In genomic region chr10:75996315-75996714, GRCm38 (mm10) we compare ENCODE assay signal across 20 mouse cellular contexts. TPM values are rescaled to one million over a fixed set of nuclear protein-coding genes. Genes with fewer than 3 reads are reported as not detected.
A peak's percentile ranks its signal among the peaks of the same experiment; 100 is the strongest.
DNase-seq lines count a peak whose midpoint lies in the region; ATAC-seq and TF ChIP-seq lines count a peak whose summit lies in the region.
"Had no signal": no experiment of that assay in that cellular context is flagged by ENCODE, and none has a peak within 500 bp of the region (broad histone marks: within the 10 kb centered on the region; RNA-seq: fewer than 3 reads in every experiment).

No protein-coding gene starts in this region.

- peak; percentile 57; the same call in 1 of the 2 replicates for ATAC-seq in kidney, postnatal 0 days (replicated peaks; ENCODE audit: low FRiP score, low read depth)
- ATAC-seq: forebrain, embryonic 13.5 days; forebrain, embryonic 15.5 days; forebrain, postnatal 0 days; Patski had no signal

- TF ChIP-seq EP300 in heart, adult 2 months (IDR thresholded peaks at IDR 0.05; ENCODE audit: insufficient read depth, low read depth, low read length), result no peak

- intact Hi-C loops in heart, adult 2 months (cut with DNase I), result no loop called here

- H3K9ac ChIP-seq in heart, adult 2 months (ENCODE audit: low read depth, low read length), result no peak overlapping the region
- no peak overlapping the region for H3K9ac ChIP-seq in kidney, postnatal 0 days (ENCODE audit: low read depth, low read length)
- H3K9ac ChIP-seq: embryonic facial prominence, embryonic 13.5 days; forebrain, embryonic 13.5 days; forebrain, embryonic 15.5 days; forebrain, postnatal 0 days had no signal

- H3K27me3 ChIP-seq in heart, adult 2 months (ENCODE audit: control insufficient read depth, insufficient read depth, low read length), result no peaks in the 10 kb centered on the region
- no peaks in the 10 kb centered on the region for H3K27me3 ChIP-seq in kidney, postnatal 0 days (ENCODE audit: insufficient read depth, low read length)
- H3K27me3 ChIP-seq in kidney, adult 2 months (replicated peaks; ENCODE audit: control insufficient read depth, insufficient read depth, low read length), result no peaks in the 10 kb centered on the region
- H3K27me3 ChIP-seq: embryonic facial prominence, embryonic 13.5 days; forebrain, embryonic 13.5 days; forebrain, embryonic 15.5 days had no signal

- H3K4me1 ChIP-seq in heart, adult 2 months (ENCODE audit: control insufficient read depth, insufficient read depth, low read length), result no peaks in the 10 kb centered on the region
- no peaks in the 10 kb centered on the region for H3K4me1 ChIP-seq in kidney, postnatal 0 days (replicated peaks; ENCODE audit: insufficient read depth, low read length)
- no peaks in the 10 kb centered on the region for H3K4me1 ChIP-seq in kidney, adult 2 months (ENCODE audit: control insufficient read depth, insufficient read depth, low read length)
- H3K4me1 ChIP-seq: embryonic facial prominence, embryonic 13.5 days had no signal

- no peak overlapping the region for H3K27ac ChIP-seq in heart, adult 2 months
- H3K27ac ChIP-seq in kidney, postnatal 0 days, result no peak overlapping the region
- no peak overlapping the region for H3K27ac ChIP-seq in kidney, adult 2 months (ENCODE audit: insufficient read depth, low read depth, low read length)
- H3K27ac ChIP-seq: embryonic facial prominence, embryonic 13.5 days; forebrain, embryonic 13.5 days; forebrain, embryonic 15.5 days had no signal

- WGBS in heart, adult 2 months, result 48% methylated on average over 3 of the region's 3 CpGs
- 20% methylated on average over 3 of the region's 3 CpGs for WGBS in kidney, postnatal 0 days
- 32% methylated on average over 3 of the region's 3 CpGs for WGBS in kidney, adult 2 months

- peak; percentile 53 for DNase-seq in heart, adult 11 months
- DNase-seq in heart, adult 2 months, result no peak
- peak; percentile 31 for DNase-seq in kidney, postnatal 0 days (ENCODE audit: low spot score)
- DNase-seq in kidney, adult 2 months, result no peak
- no peak for DNase-seq in retina, embryonic 14.5 days (ENCODE audit: low spot score)
- DNase-seq: adrenal gland, adult 8-10 months; adrenal gland, postnatal 14 days; adrenal gland, postnatal 36 days; forebrain, postnatal 0 days had no signal

- TF ChIP-seq POLR2A in heart, adult 2 months (IDR thresholded peaks at IDR 0.05; ENCODE audit: insufficient read depth, low read depth, low read length), result no peak
- TF ChIP-seq POLR2A in kidney, adult 2 months (IDR thresholded peaks at IDR 0.05; ENCODE audit: low read depth, low read length), result no peak

- no peaks in the 10 kb centered on the region for H3K36me3 ChIP-seq in heart, adult 2 months (ENCODE audit: control insufficient read depth, insufficient read depth, low read length)
- H3K36me3 ChIP-seq in kidney, postnatal 0 days (ENCODE audit: insufficient read depth, low read length), result no peaks in the 10 kb centered on the region
- H3K36me3 ChIP-seq in kidney, adult 2 months (ENCODE audit: control insufficient read depth, insufficient read depth, low read length), result no peaks in the 10 kb centered on the region
- H3K36me3 ChIP-seq: embryonic facial prominence, embryonic 13.5 days; forebrain, embryonic 15.5 days had no signal

- no peak overlapping the region for H3K4me3 ChIP-seq in heart, adult 2 months
- no peak overlapping the region for H3K4me3 ChIP-seq in kidney, postnatal 0 days (replicated peaks; ENCODE audit: low read depth, low read length)
- H3K4me3 ChIP-seq in kidney, adult 2 months (ENCODE audit: insufficient read depth, low read depth, low read length), result no peak overlapping the region
- H3K4me3 ChIP-seq: embryonic facial prominence, embryonic 13.5 days; forebrain, embryonic 13.5 days; forebrain, embryonic 15.5 days had no signal

- H3K79me2 ChIP-seq in heart, adult 2 months (replicated peaks; ENCODE audit: control insufficient read depth, insufficient read depth, low read length), result no peaks in the 10 kb centered on the region

- H3K4me2 ChIP-seq in kidney, postnatal 0 days (ENCODE audit: low read length), result no peak overlapping the region
- H3K4me2 ChIP-seq: embryonic facial prominence, embryonic 13.5 days; forebrain, embryonic 13.5 days; forebrain, embryonic 15.5 days had no signal

- no peak for TF ChIP-seq CTCF in heart, adult 2 months (IDR thresholded peaks at IDR 0.05)
- TF ChIP-seq CTCF in kidney, postnatal 0 days (IDR thresholded peaks at IDR 0.05; ENCODE audit: low read depth), result no peak
- no peak for TF ChIP-seq CTCF in kidney, adult 2 months (conservative IDR thresholded peaks at IDR 0.05; ENCODE audit: insufficient read depth, insufficient read length, low read depth, low read length)

- H3K9me3 ChIP-seq in kidney, postnatal 0 days (replicated peaks; ENCODE audit: low read length), result no peaks in the 10 kb centered on the region
- H3K9me3 ChIP-seq: embryonic facial prominence, embryonic 13.5 days; forebrain, embryonic 13.5 days; forebrain, embryonic 15.5 days had no signal

RNA-seq across cellular contexts. Expression of gene Zfp280b, which starts 36.1 kb away (rescaled TPM):
- 1 to 10 TPM; 5.0 to 6.7 TPM for total RNA-seq in heart, adult 2 months (2021)
- 3.7 and 7.0 TPM in 2 replicates for polyA plus RNA-seq in heart, adult 2 months (2012; rRNA removed)
- polyA plus RNA-seq in kidney, postnatal 0 days (2015; fragmentation: Nextera tagmentation; extraction: Ambion mirVana), result 12.4 and 15.1 TPM in 2 replicates
- polyA plus RNA-seq in kidney, adult 2 months (2012; rRNA removed), result 4.2 and 4.3 TPM in 2 replicates

RNA-seq across cellular contexts. Expression of gene Gm5134, which starts 42.0 kb away (rescaled TPM):
- not detected for total RNA-seq in heart, adult 2 months (2021)
- polyA plus RNA-seq in heart, adult 2 months (2012; rRNA removed), result not detected in 2 replicates
- 0.16 TPM in 1 of 2 replicates, not detected in the other for polyA plus RNA-seq in kidney, postnatal 0 days (2015; fragmentation: Nextera tagmentation; extraction: Ambion mirVana)
- 0.03 TPM in 1 of 2 replicates, not detected in the other for polyA plus RNA-seq in kidney, adult 2 months (2012; rRNA removed)
- total RNA-seq: adrenal gland, adult 18-20 months; adrenal gland, adult 8-10 months; adrenal gland, postnatal 14 days; adrenal gland, postnatal 36 days; forebrain, postnatal 0 days; MEL had no signal
- polyA plus RNA-seq: C2C12; embryonic facial prominence, embryonic 11.5 days; embryonic facial prominence, embryonic 13.5 days; forebrain, embryonic 11.5 days; forebrain, embryonic 15.5 days; forebrain, postnatal 0 days; Patski had no signal

RNA-seq across cellular contexts. Expression of gene Vpreb3, which starts 53.5 kb away (rescaled TPM):
- total RNA-seq in heart, adult 2 months (2021), result not detected
- polyA plus RNA-seq in heart, adult 2 months (2012; rRNA removed), result 1.1 and 5.9 TPM in 2 replicates
- 0.78 and 0.97 TPM in 2 replicates for polyA plus RNA-seq in kidney, postnatal 0 days (2015; fragmentation: Nextera tagmentation; extraction: Ambion mirVana)
- 1.2 and 3.8 TPM in 2 replicates for polyA plus RNA-seq in kidney, adult 2 months (2012; rRNA removed)
- total RNA-seq: adrenal gland, adult 18-20 months; adrenal gland, postnatal 36 days; forebrain, postnatal 0 days had no signal
- polyA plus RNA-seq: cortical plate, adult 2 months; embryonic facial prominence, embryonic 11.5 days; forebrain, embryonic 13.5 days; Patski had no signal

RNA-seq across cellular contexts. Expression of gene Gm867, which starts 55.8 kb away (rescaled TPM):
- total RNA-seq in heart, adult 2 months (2021), result not detected
- polyA plus RNA-seq in heart, adult 2 months (2012; rRNA removed), result 0.76 TPM in 1 of 2 replicates, not detected in the other
- 0.32 and 0.39 TPM in 2 replicates for polyA plus RNA-seq in kidney, postnatal 0 days (2015; fragmentation: Nextera tagmentation; extraction: Ambion mirVana)
- 1.3 and 1.4 TPM in 2 replicates for polyA plus RNA-seq in kidney, adult 2 months (2012; rRNA removed)
- polyA plus RNA-seq: activated CD4-positive, CD25-positive, alpha-beta regulatory T cell, adult 4 months; embryonic facial prominence, embryonic 13.5 days; forebrain, embryonic 13.5 days had no signal

Comparison
In these comparisons a context has a peak if more than half of its experiments do, and no peak if none do; other contexts are left out.
1. DNase-seq: peak in heart, adult 11 months (single experiment) and kidney, postnatal 0 days (single experiment); none in heart, adult 2 months (0 of 2), kidney, adult 2 months (single experiment) and retina, embryonic 14.5 days (single experiment).